10 mouse cellular contexts compared by ENCODE assay signal in genomic region chr14:78850666-78851065, GRCm38 (mm10). TPM values are rescaled to one million over a fixed set of nuclear protein-coding genes. Genes with fewer than 3 reads are reported as not detected.
DNase-seq lines count a peak whose midpoint lies in the region; ATAC-seq and TF ChIP-seq lines count a peak whose summit lies in the region.
"Had no signal": no experiment of that assay in that cellular context is flagged by ENCODE, and none has a peak within 500 bp of the region (broad histone marks: within the 10 kb centered on the region; RNA-seq: fewer than 3 reads in every experiment).

No protein-coding gene starts in this region.

- 29% methylated on average over 8 of the region's 8 CpGs for WGBS in lung, postnatal 0 days
- WGBS in lung, adult 2 months = 29% methylated on average over 8 of the region's 8 CpGs
- WGBS in hindbrain, embryonic 16.5 days = 15% methylated on average over 8 of the region's 8 CpGs
- WGBS in liver, embryonic 11.5 days = 39% methylated on average over 8 of the region's 8 CpGs

- no peak for ATAC-seq in lung, postnatal 0 days
- ATAC-seq in hindbrain, embryonic 16.5 days = peak; percentile 10; the same call in 1 of the 2 replicates
- ATAC-seq in liver, embryonic 11.5 days (replicated peaks; ENCODE audit: low FRiP score) = peak; percentile 73
- ATAC-seq in cerebellum, adult (ENCODE audit: insufficient number of reproducible peaks, low FRiP score, low TSS enrichment) = no peak

- no peaks in the 10 kb centered on the region for H3K36me3 ChIP-seq in lung, postnatal 0 days (ENCODE audit: insufficient read depth, low read length)
- no peaks in the 10 kb centered on the region for H3K36me3 ChIP-seq in hindbrain, embryonic 16.5 days (ENCODE audit: control insufficient read depth, insufficient read depth, low read length)
- H3K36me3 ChIP-seq in liver, embryonic 11.5 days (ENCODE audit: control insufficient read depth, insufficient read depth, low read length) = no peaks in the 10 kb centered on the region

- TF ChIP-seq CTCF in lung, postnatal 0 days (IDR thresholded peaks at IDR 0.05) = no peak
- no peak for TF ChIP-seq CTCF in lung, adult 2 months (IDR thresholded peaks at IDR 0.05; ENCODE audit: insufficient read depth, low read length)

- no peaks in the 10 kb centered on the region for H3K9me3 ChIP-seq in lung, postnatal 0 days (ENCODE audit: low read length)
- no peaks in the 10 kb centered on the region for H3K9me3 ChIP-seq in hindbrain, embryonic 16.5 days (ENCODE audit: control insufficient read depth, low read length)
- H3K9me3 ChIP-seq in liver, embryonic 11.5 days (ENCODE audit: control insufficient read depth, low read length) = no peaks in the 10 kb centered on the region
- H3K9me3 ChIP-seq: G1E had no signal

- no peak for TF ChIP-seq EP300 in lung, postnatal 0 days (IDR thresholded peaks at IDR 0.05)

- H3K27ac ChIP-seq in lung, postnatal 0 days (ENCODE audit: low read length) = no peak overlapping the region
- no peak overlapping the region for H3K27ac ChIP-seq in hindbrain, embryonic 16.5 days (ENCODE audit: low read depth, low read length)
- H3K27ac ChIP-seq in liver, embryonic 11.5 days (ENCODE audit: low read depth, low read length) = peak overlapping the region; percentile 1; the same call in 1 of the 2 replicates

- DNase-seq in lung, postnatal 0 days (ENCODE audit: low spot score) = peak; percentile 8
- no peak for DNase-seq in lung, adult 2 months
- DNase-seq in liver, embryonic 11.5 days (ENCODE audit: low spot score) = no peak
- DNase-seq in right cerebral cortex, postnatal 25 days = no peak
- DNase-seq in urinary bladder, adult 18-20 months (ENCODE audit: low spot score in 2 of 2) = no peak
- DNase-seq in frontal cortex, postnatal 14 days (ENCODE audit: low spot score in 2 of 2) = no peak
- DNase-seq: lung, postnatal 10 days had no signal

- no peak overlapping the region for H3K9ac ChIP-seq in lung, postnatal 0 days (replicated peaks; ENCODE audit: low read depth)
- H3K9ac ChIP-seq in hindbrain, embryonic 16.5 days (ENCODE audit: low read depth, low read length) = no peak overlapping the region
- no peak overlapping the region for H3K9ac ChIP-seq in liver, embryonic 11.5 days (ENCODE audit: low read depth, low read length)

- no peaks in the 10 kb centered on the region; the same call in 1 of the 2 replicates for H3K4me1 ChIP-seq in lung, postnatal 0 days (ENCODE audit: insufficient read depth, low read depth, low read length)
- H3K4me1 ChIP-seq in lung, adult 2 months (ENCODE audit: control insufficient read depth, insufficient read depth, low read length) = peaks cover 9% of the 10 kb centered on the region
- H3K4me1 ChIP-seq in hindbrain, embryonic 16.5 days (ENCODE audit: control insufficient read depth, insufficient read depth, low read depth, low read length) = peaks cover 8% of the 10 kb centered on the region
- peaks cover 14% of the 10 kb centered on the region for H3K4me1 ChIP-seq in liver, embryonic 11.5 days (replicated peaks; ENCODE audit: control insufficient read depth, insufficient read depth, low read length)

- no peaks in the 10 kb centered on the region for H3K27me3 ChIP-seq in lung, postnatal 0 days (replicated peaks; ENCODE audit: insufficient read depth, low read length)
- no peaks in the 10 kb centered on the region for H3K27me3 ChIP-seq in hindbrain, embryonic 16.5 days (replicated peaks; ENCODE audit: control insufficient read depth, insufficient read depth, low read length)
- no peaks in the 10 kb centered on the region for H3K27me3 ChIP-seq in liver, embryonic 11.5 days (replicated peaks; ENCODE audit: control insufficient read depth, insufficient read depth, low read length)

- H3K4me2 ChIP-seq in lung, postnatal 0 days (replicated peaks; ENCODE audit: low read depth, low read length) = no peak overlapping the region
- H3K4me2 ChIP-seq in hindbrain, embryonic 16.5 days (ENCODE audit: low read length) = peak overlapping the region; percentile 28; the same call in 1 of the 2 replicates
- peak overlapping the region; percentile 3; the same call in 1 of the 2 replicates for H3K4me2 ChIP-seq in liver, embryonic 11.5 days

- H3K4me3 ChIP-seq in lung, postnatal 0 days (ENCODE audit: low read depth, low read length) = no peak overlapping the region
- no peak overlapping the region for H3K4me3 ChIP-seq in lung, adult 2 months (replicated peaks; ENCODE audit: extremely low read depth, low read depth, low read length)
- no peak overlapping the region for H3K4me3 ChIP-seq in hindbrain, embryonic 16.5 days (ENCODE audit: low read length)
- H3K4me3 ChIP-seq in liver, embryonic 11.5 days (ENCODE audit: low read depth, low read length) = no peak overlapping the region

- no peak for TF ChIP-seq POLR2A in lung, adult 2 months (IDR thresholded peaks at IDR 0.05; ENCODE audit: borderline replicate concordance, extremely low read depth, low read depth, low read length)

RNA-seq across cellular contexts. Expression of gene Vwa8, which starts 1.8 kb away (rescaled TPM):
- polyA plus RNA-seq in lung, postnatal 0 days (2015; fragmentation: Nextera tagmentation; extraction: Ambion mirVana) = 8.8 and 9.1 TPM in 2 replicates
- 11.0 and 16.3 TPM in 2 replicates for polyA plus RNA-seq in lung, adult 2 months (2012; rRNA removed)
- 7.9 and 8.4 TPM in 2 replicates for polyA plus RNA-seq in hindbrain, embryonic 16.5 days (2015; fragmentation: Nextera tagmentation; extraction: Ambion mirVana)
- 12.6 and 13.2 TPM in 2 replicates for polyA plus RNA-seq in liver, embryonic 11.5 days (2014; fragmentation: Nextera tagmentation; extraction: Ambion mirVana)

Comparison
In these comparisons a context has a peak if more than half of its experiments do, and no peak if none do; other contexts are left out.
1. ATAC-seq: peak in hindbrain, embryonic 16.5 days (single experiment) and liver, embryonic 11.5 days (single experiment); none in lung, postnatal 0 days (single experiment) and cerebellum, adult (single experiment).